Mouse (Mus musculus) liver, embryonic 14.5 days (tissue): ENCODE data around the gene Cactin. TPM values are rescaled to one million over a fixed set of nuclear protein-coding genes. Genes with fewer than 3 reads are reported as not detected.
A peak's percentile ranks its signal among the peaks of the same experiment; 100 is the strongest.

Experiments used
- ATAC-seq: fragments of 200-750 bp; cut with Nextera tagmentation; 2 replicates; pipeline ENCODE4 v1.8.0; 2017; ENCODE audit warnings: moderate number of reproducible peaks, mild to moderate bottlenecking, moderate library complexity; ENCODE audit not compliant: insufficient read depth
- DNase-seq, 3 experiments: peaks; one replicate each; pipeline ENCODE4 v3.0.0-alpha.2; 2012 to 2013; ENCODE audit warnings: low read depth in 3 of 3, low spot score in 3 of 3
- H3K27ac ChIP-seq: fragments of 300-500 bp; sonication (generic); 2 replicates; pipeline ENCODE4 v1.5.1; 2014; ENCODE audit warnings: moderate library complexity, mild to moderate bottlenecking, control low read depth, inconsistent platforms
- H3K27me3 ChIP-seq: fragments of 300-500 bp; sonication (generic); 2 replicates; pipeline ENCODE4 v1.6.1; 2014; ENCODE audit warnings: mild to moderate bottlenecking, low read length, moderate library complexity; ENCODE audit not compliant: control insufficient read depth, insufficient read depth
- H3K36me3 ChIP-seq: fragments of 300-500 bp; sonication (generic); replicated peaks from 2 replicates; pipeline ENCODE4 v1.6.1; 2014; ENCODE audit warnings: low read depth; ENCODE audit not compliant: control insufficient read depth, insufficient read depth
- H3K4me1 ChIP-seq, 2 experiments: fragments of 200-500 bp in 1 of 2; fragments of 300-500 bp in 1 of 2; sonication (generic) in 1 of 2; replicated peaks; 2 replicates each; pipeline ENCODE4 v1.6.1; 2012 to 2014; ENCODE audit warnings: antibody characterized with exemption in 1 of 2, inconsistent platforms in 1 of 2, low read length in 1 of 2; ENCODE audit not compliant: control insufficient read depth in 2 of 2, insufficient read depth in 2 of 2
- H3K4me2 ChIP-seq: fragments of 300-500 bp; sonication (generic); 2 replicates; pipeline ENCODE4 v1.6.1; 2014; ENCODE audit warnings: low read depth, mild to moderate bottlenecking, control low read depth, moderate library complexity
- H3K4me3 ChIP-seq, 2 experiments: fragments of 200-500 bp in 1 of 2; fragments of 300-500 bp in 1 of 2; sonication (generic) in 1 of 2; 2 replicates each; pipeline ENCODE4 v1.5.1; 2012 to 2014; ENCODE audit warnings: low read depth in 2 of 2, low read length in 2 of 2, mild to moderate bottlenecking in 2 of 2, control low read depth in 1 of 2, inconsistent platforms in 1 of 2, moderate library complexity in 1 of 2; ENCODE audit not compliant: insufficient read depth in 1 of 2
- H3K9ac ChIP-seq: fragments of 300-500 bp; sonication (generic); replicated peaks from 2 replicates; pipeline ENCODE4 v1.6.1; 2014; ENCODE audit warnings: mild to moderate bottlenecking, control low read depth, moderate library complexity
- H3K9me3 ChIP-seq: fragments of 300-500 bp; sonication (generic); 2 replicates; pipeline ENCODE4 v1.6.1; 2016; ENCODE audit warnings: low read length, mixed read lengths; ENCODE audit not compliant: control insufficient read depth
- CTCF ChIP-seq: IDR thresholded peaks from 2 replicates; pipeline ENCODE4 v1.5.1; 2016; ENCODE audit warnings: antibody characterized with exemption, low read depth, control low read depth
- EP300 ChIP-seq: IDR thresholded peaks from 2 replicates; pipeline ENCODE4 v1.6.1; 2016; ENCODE audit warnings: antibody characterized with exemption, low read depth
- WGBS: fragments of 180-500 bp; shearing (Covaris S2); extraction: QIAGEN DNeasy Blood & Tissue Kit; methylation state at CpG from one replicate; pipeline ENCODE4 v1.1.7; 2014; ENCODE audit not compliant: insufficient replicate concordance; 5-methylcytosine and 5-hydroxymethylcytosine counted together
- polyA plus RNA-seq, 2 experiments: library from polyadenylated mRNA; depleted of rRNA in 1 of 2; stranded (reverse) in 1 of 2; unstranded in 1 of 2; fragments of >200 nt; fragmentation: Nextera tagmentation in 1 of 2; extraction: Ambion mirVana in 1 of 2; gene quantifications; 2 replicates each; pipeline versions ENCODE4 v1.2.1 to v1.2.3; 2012 to 2014

Cactin gene
- polyA plus RNA-seq, 2 experiments, result 12.1 to 24.3 TPM

- Histone ChIP-seq H3K4me3 (peak overlapping the region; percentile 6 to 20; a peak in 3 of 4 replicates), H3K27me3 (no peaks in the 10 kb centered on the region), H3K9ac (peak overlapping the region; percentile 71), H3K36me3 (peaks cover 38% of the 10 kb centered on the region), H3K4me2 (peak overlapping the region; percentile 82), H3K9me3 (no peaks in the 10 kb centered on the region), H3K4me1 (peaks cover 59% of the 10 kb centered on the region in 2 experiments), H3K27ac (peak overlapping the region; percentile 86)
- 21% methylated on average over 12 of the region's 12 CpGs for WGBS
- DNase-seq, result peak; percentile 79 to 82 (median 81)
- TF ChIP-seq CTCF (peak; percentile 4; the same call in 1 of the 2 replicates), EP300 (peak; percentile 78)
- peak; percentile 83 for ATAC-seq
Observed at GRCm38 (mm10) chr10:81362336-81362949, 41.5 kb downstream of the Cactin start.

- 0 out of 2 replicates have a peak, but pooled peaks have one; percentile 9 for ATAC-seq
Observed at GRCm38 (mm10) chr10:81363436-81364346, 42.8 kb downstream of the Cactin start.

GRCm38 (mm10) chr10:81364666-81365065 lies 43.8 kb downstream of the Cactin start:
- no peaks in the 10 kb centered on the region for H3K27me3 ChIP-seq
- H3K9me3 ChIP-seq, result no peaks in the 10 kb centered on the region
- H3K9ac ChIP-seq, result no peak overlapping the region
- TF ChIP-seq CTCF (no peak), EP300 (no peak)
- DNase-seq (no peak), ATAC-seq (no peak)
- no peak overlapping the region for H3K4me3 ChIP-seq
- peak overlapping the region; percentile 82; the same call in 1 of the 2 replicates for H3K4me2 ChIP-seq
- peaks cover 46 to 49% of the 10 kb centered on the region in 2 experiments for H3K4me1 ChIP-seq
- peaks cover 60% of the 10 kb centered on the region for H3K36me3 ChIP-seq
- WGBS, result 50% methylated on average over 28 of the region's 28 CpGs
- peak overlapping the region; percentile 45 for H3K27ac ChIP-seq

More at GRCm38 (mm10) chr10:81363436-81364346, 42.8 kb downstream of the Cactin start:
- TF ChIP-seq CTCF, result no peak
- no peak for TF ChIP-seq EP300
- Histone ChIP-seq H3K9ac (peak overlapping the region; percentile 71), H3K4me1 (peaks cover 55% of the 10 kb centered on the region in 2 experiments), H3K9me3 (no peaks in the 10 kb centered on the region), H3K4me3 (peak overlapping the region in 1 of 2 experiments; percentile 18; a peak in 2 of 4 replicates), H3K27me3 (no peaks in the 10 kb centered on the region), H3K36me3 (peaks cover 50% of the 10 kb centered on the region), H3K27ac (peak overlapping the region; percentile 86), H3K4me2 (peak overlapping the region; percentile 82)
- DNase-seq, result no peak
- 60% methylated on average over 54 of the region's 54 CpGs for WGBS

GRCm38 (mm10) chr10:81365073-81365472 lies 44.2 kb downstream of the Cactin start:
- TF ChIP-seq EP300, result no peak
- TF ChIP-seq CTCF, result no peak
- no peak for ATAC-seq
- Histone ChIP-seq H3K36me3 (peaks cover 64% of the 10 kb centered on the region), H3K4me1 (peaks cover 43 to 49% of the 10 kb centered on the region in 2 experiments), H3K27ac (peak overlapping the region; percentile 45), H3K27me3 (no peaks in the 10 kb centered on the region), H3K4me3 (no peak overlapping the region), H3K9me3 (no peaks in the 10 kb centered on the region), H3K4me2 (no peak overlapping the region), H3K9ac (no peak overlapping the region)
- WGBS, result 48% methylated on average over 4 of the region's 4 CpGs
- no peak for DNase-seq
